Mouse (Mus musculus): ENCODE data around the gene Fam219b. TPM values are rescaled to one million over a fixed set of nuclear protein-coding genes. Genes with fewer than 3 reads are reported as not detected.

Fam219b gene
- polyA plus RNA-seq, 1 experiment from 2014 or later, result 11.2 TPM

GRCm38 (mm10) chr9:57547287-57547686, 10.0 kb downstream of the Fam219b start:
- H3K27ac ChIP-seq, result no peak overlapping the region
- peaks cover 82% of the 10 kb centered on the region for H3K36me3 ChIP-seq (ENCODE audit: inconsistent target)
- no peak overlapping the region for H3K4me3 ChIP-seq (ENCODE audit: inconsistent target)
- H3K79me2 ChIP-seq (ENCODE audit: inconsistent target), result peaks cover 7% of the 10 kb centered on the region; the same call in 1 of the 2 replicates
- 94% methylated on average over 5 of the region's 5 CpGs for WGBS (ENCODE audit: missing documents)

- Histone ChIP-seq H3K4me3 (ENCODE audit: inconsistent target) (no peak overlapping the region), H3K79me2 (ENCODE audit: inconsistent target) (peaks cover 9% of the 10 kb centered on the region; the same call in 1 of the 2 replicates), H3K36me3 (ENCODE audit: inconsistent target) (peaks cover 76% of the 10 kb centered on the region), H3K27ac (no peak overlapping the region)
- WGBS (ENCODE audit: missing documents), result 93% methylated on average over 11 of the region's 11 CpGs
Observed at GRCm38 (mm10) chr9:57547869-57548268, 10.5 kb downstream of the Fam219b start.

GRCm38 (mm10) chr9:57549186-57549585, 11.9 kb downstream of the Fam219b start:
- Histone ChIP-seq H3K4me3 (ENCODE audit: inconsistent target) (no peak overlapping the region), H3K27ac (no peak overlapping the region), H3K79me2 (ENCODE audit: inconsistent target) (peaks cover 9% of the 10 kb centered on the region; the same call in 1 of the 2 replicates), H3K36me3 (ENCODE audit: inconsistent target) (peaks cover 64% of the 10 kb centered on the region)
- 100% methylated on average over 4 of the region's 4 CpGs for WGBS (ENCODE audit: missing documents)

- H3K4me3 ChIP-seq (ENCODE audit: inconsistent target), result no peak overlapping the region
Observed at GRCm38 (mm10) chr9:57550126-57550862, 13.0 kb downstream of the Fam219b start.

GRCm38 (mm10) chr9:57552139-57552887, 15.0 kb downstream of the Fam219b start, which contains the start of gene Mpi:
Gene Mpi, minus strand, starts transcription at chr9:57552763.
- H3K4me3 ChIP-seq (ENCODE audit: inconsistent target), result peak within 1 kb of the TSS; percentile 80
- WGBS (ENCODE audit: missing documents), result 0% methylated on average over 25 of the region's 28 CpGs
- H3K36me3 ChIP-seq (ENCODE audit: inconsistent target), result peaks cover 33% of the 10 kb centered on the region
- H3K79me2 ChIP-seq (ENCODE audit: inconsistent target), result peaks cover 9% of the 10 kb centered on the region; the same call in 1 of the 2 replicates
- H3K27ac ChIP-seq, result peak within 1 kb of the TSS; percentile 29

More at GRCm38 (mm10) chr9:57550126-57550862, 13.0 kb downstream of the Fam219b start:
- 93% methylated on average over 11 of the region's 11 CpGs for WGBS (ENCODE audit: missing documents)
- peaks cover 53% of the 10 kb centered on the region for H3K36me3 ChIP-seq (ENCODE audit: inconsistent target)
- peaks cover 9% of the 10 kb centered on the region; the same call in 1 of the 2 replicates for H3K79me2 ChIP-seq (ENCODE audit: inconsistent target)
- no peak overlapping the region for H3K27ac ChIP-seq

- 89% methylated on average over 11 of the region's 11 CpGs for WGBS (ENCODE audit: missing documents)
- H3K27ac ChIP-seq, result peak overlapping the region; percentile 7; the same call in 1 of the 2 replicates
- no peak overlapping the region for H3K4me3 ChIP-seq (ENCODE audit: inconsistent target)
- peaks cover 9% of the 10 kb centered on the region; the same call in 1 of the 2 replicates for H3K79me2 ChIP-seq (ENCODE audit: inconsistent target)
- H3K36me3 ChIP-seq (ENCODE audit: inconsistent target), result peaks cover 25% of the 10 kb centered on the region
Observed at GRCm38 (mm10) chr9:57553119-57553518, 15.8 kb downstream of the Fam219b start.

GRCm38 (mm10) chr9:57554753-57555152, 17.4 kb downstream of the Fam219b start:
- H3K36me3 ChIP-seq (ENCODE audit: inconsistent target), result peaks cover 9% of the 10 kb centered on the region; the same call in 1 of the 2 replicates
- H3K4me3 ChIP-seq (ENCODE audit: inconsistent target), result no peak overlapping the region
- WGBS (ENCODE audit: missing documents), result 100% methylated on average over 3 of the region's 3 CpGs
- H3K27ac ChIP-seq, result no peak overlapping the region
- H3K79me2 ChIP-seq (ENCODE audit: inconsistent target), result peaks cover 9% of the 10 kb centered on the region; the same call in 1 of the 2 replicates

GRCm38 (mm10) chr9:57557215-57557614, 19.9 kb downstream of the Fam219b start:
- H3K4me3 ChIP-seq (ENCODE audit: inconsistent target), result no peak overlapping the region
- 37% methylated on average over 3 of the region's 3 CpGs for WGBS (ENCODE audit: missing documents)
- peak overlapping the region; percentile 77 for H3K27ac ChIP-seq
- H3K36me3 ChIP-seq (ENCODE audit: inconsistent target), result no peaks in the 10 kb centered on the region
- peaks cover 7% of the 10 kb centered on the region for H3K79me2 ChIP-seq (ENCODE audit: inconsistent target)

GRCm38 (mm10) chr9:57558625-57559024, 21.3 kb downstream of the Fam219b start:
- Histone ChIP-seq H3K27ac (peak overlapping the region; percentile 77), H3K4me3 (ENCODE audit: inconsistent target) (no peak overlapping the region), H3K79me2 (ENCODE audit: inconsistent target) (peaks cover 18% of the 10 kb centered on the region), H3K36me3 (ENCODE audit: inconsistent target) (no peaks in the 10 kb centered on the region)
- WGBS (ENCODE audit: missing documents), result 32% methylated on average over 4 of the region's 4 CpGs

- Histone ChIP-seq H3K27ac (peak overlapping the region; percentile 77), H3K36me3 (ENCODE audit: inconsistent target) (no peaks in the 10 kb centered on the region), H3K4me3 (ENCODE audit: inconsistent target) (no peak overlapping the region), H3K79me2 (ENCODE audit: inconsistent target) (peaks cover 28% of the 10 kb centered on the region)
- WGBS (ENCODE audit: missing documents), result 33% methylated on average over 1 of the region's 2 CpGs
Observed at GRCm38 (mm10) chr9:57559568-57559967, 22.2 kb downstream of the Fam219b start.

- no peaks in the 10 kb centered on the region for H3K36me3 ChIP-seq (ENCODE audit: inconsistent target)
- H3K27ac ChIP-seq, result peak overlapping the region; percentile 84
- WGBS (ENCODE audit: missing documents), result 30% methylated on average over 7 of the region's 7 CpGs
- H3K4me3 ChIP-seq (ENCODE audit: inconsistent target), result peak overlapping the region; percentile 67
- H3K79me2 ChIP-seq (ENCODE audit: inconsistent target), result peaks cover 35% of the 10 kb centered on the region
Observed at GRCm38 (mm10) chr9:57560263-57560662, 22.9 kb downstream of the Fam219b start.

- Histone ChIP-seq H3K4me3 (ENCODE audit: inconsistent target) (peak within 1 kb of the TSS; percentile 67), H3K36me3 (ENCODE audit: inconsistent target) (no peaks in the 10 kb centered on the region), H3K79me2 (ENCODE audit: inconsistent target) (peaks cover 43% of the 10 kb centered on the region), H3K27ac (peak within 1 kb of the TSS; percentile 84)
- WGBS (ENCODE audit: missing documents), result under 1% methylated on average over 33 of the region's 37 CpGs
Observed at GRCm38 (mm10) chr9:57560861-57561710, 23.8 kb downstream of the Fam219b start, which contains the start of gene Scamp2. Gene Scamp2, plus strand, starts transcription at chr9:57560943.

- peak overlapping the region; percentile 67 for H3K4me3 ChIP-seq (ENCODE audit: inconsistent target)
- peaks cover 2% of the 10 kb centered on the region; the same call in 1 of the 2 replicates for H3K36me3 ChIP-seq (ENCODE audit: inconsistent target)
- peak overlapping the region; percentile 84 for H3K27ac ChIP-seq
- H3K79me2 ChIP-seq (ENCODE audit: inconsistent target), result peaks cover 49% of the 10 kb centered on the region
- WGBS (ENCODE audit: missing documents), result 6% methylated on average over 13 of the region's 13 CpGs
Observed at GRCm38 (mm10) chr9:57561711-57562099, 24.4 kb downstream of the Fam219b start.

- Histone ChIP-seq H3K36me3 (ENCODE audit: inconsistent target) (peaks cover 12% of the 10 kb centered on the region), H3K27ac (peak overlapping the region; percentile 84), H3K79me2 (ENCODE audit: inconsistent target) (peaks cover 62% of the 10 kb centered on the region), H3K4me3 (ENCODE audit: inconsistent target) (peak overlapping the region; percentile 67; the same call in 1 of the 2 replicates)
- 41% methylated on average over 4 of the region's 4 CpGs for WGBS (ENCODE audit: missing documents)
Observed at GRCm38 (mm10) chr9:57562896-57563372, 25.6 kb downstream of the Fam219b start.
